Mouse (Mus musculus) left cerebral cortex, adult 18-20 months (tissue): ENCODE data around the gene Nacad. TPM values are rescaled to one million over a fixed set of nuclear protein-coding genes. Genes with fewer than 3 reads are reported as not detected.
"Not testable (repeated sequence)": the region's sequence is repeated elsewhere in the genome, so short reads cannot be mapped to it uniquely, and the experiment has no call there.

Experiments
- DNase-seq, 2 experiments: peaks; one replicate each; pipeline ENCODE4 v3.0.0; 2021 to 2022; ENCODE audit warnings: low spot score in 2 of 2, mixed read lengths in 1 of 2
- long read RNA-seq, 2 experiments: library from polyadenylated mRNA; stranded (forward); transcript quantifications; one replicate each; pipeline ENCODE4 v2.0.0; 2021
- total RNA-seq, 2 experiments: library from RNA; stranded (reverse); gene quantifications; 2 replicates each; pipeline ENCODE4 v1.2.3; 2021

The Nacad gene
- total RNA-seq, result 10 to 100 TPM; 42.6 to 55.9 TPM
- long read RNA-seq, experiment 1, full-length matches to known transcripts, result 12 of 40 reads
- long read RNA-seq, experiment 1, partial matches to known transcripts, result 22 of 40 reads
- long read RNA-seq, experiment 1, other reads (novel, unspliced or antisense), result 6 of 40 reads
- long read RNA-seq, experiment 2, full-length matches to known transcripts, result 8 of 31 reads
- long read RNA-seq, experiment 2, partial matches to known transcripts, result 19 of 31 reads
- long read RNA-seq, experiment 2, other reads (novel, unspliced or antisense), result 4 of 31 reads

GRCm38 (mm10) chr11:6605491-6606399, at the start of gene Nacad:
TSS of gene Nacad (minus strand) at chr11:6606053.
- DNase-seq, result peak; percentile 73 to 79

GRCm38 (mm10) chr11:6654903-6655302, 49.0 kb upstream of the Nacad start:
- peak; percentile 89 to 95 for DNase-seq

GRCm38 (mm10) chr11:6652978-6653377, 47.1 kb upstream of the Nacad start:
- not testable (repeated sequence) for DNase-seq

- no peak for DNase-seq
These were observed 44.7 kb upstream of the Nacad start for GRCm38 (mm10) chr11:6650519-6650918.

- DNase-seq, result no peak
These were observed 42.2 kb upstream of the Nacad start for GRCm38 (mm10) chr11:6647831-6648724.

- DNase-seq, result no peak
These were observed 38.7 kb upstream of the Nacad start for GRCm38 (mm10) chr11:6644566-6644965.

- no peak for DNase-seq
These were observed 33.2 kb upstream of the Nacad start for GRCm38 (mm10) chr11:6639072-6639471.

- DNase-seq, result no peak
These were observed 32.7 kb upstream of the Nacad start, which contains the start of gene Wap for GRCm38 (mm10) chr11:6638537-6638936. TSS of gene Wap (minus strand) at chr11:6638637.

GRCm38 (mm10) chr11:6636150-6636549, 30.3 kb upstream of the Nacad start:
- DNase-seq, result no peak

- DNase-seq, result no peak
These were observed 23.8 kb upstream of the Nacad start for GRCm38 (mm10) chr11:6629655-6630054.

- DNase-seq, result peak in 1 of 2 experiments; percentile 22
These were observed 22.7 kb upstream of the Nacad start for GRCm38 (mm10) chr11:6628568-6628967.

- no peak for DNase-seq
These were observed 21.9 kb upstream of the Nacad start for GRCm38 (mm10) chr11:6627731-6628130.

- no peak for DNase-seq
These were observed 20.5 kb upstream of the Nacad start for GRCm38 (mm10) chr11:6626388-6626772.

- DNase-seq, result peak; percentile 90 to 95
These were observed 19.9 kb upstream of the Nacad start, which contains the start of gene Tbrg4 for GRCm38 (mm10) chr11:6625478-6626387. TSS of gene Tbrg4 (minus strand) at chr11:6626067.

GRCm38 (mm10) chr11:6624619-6625382, 18.9 kb upstream of the Nacad start:
- DNase-seq, result no peak

- no peak for DNase-seq
These were observed 17.9 kb upstream of the Nacad start for GRCm38 (mm10) chr11:6623704-6624103.

- no peak for DNase-seq
These were observed 9.7 kb upstream of the Nacad start for GRCm38 (mm10) chr11:6615250-6616205.

- DNase-seq, result no peak
These were observed 802 bp downstream of the Nacad start for GRCm38 (mm10) chr11:6605021-6605481.
